Mouse (Mus musculus): Measurements from ENCODE around the gene Sfrp2.
A peak's percentile ranks its signal among the peaks of the same experiment; 100 is the strongest.

The Sfrp2 gene

DNA sequence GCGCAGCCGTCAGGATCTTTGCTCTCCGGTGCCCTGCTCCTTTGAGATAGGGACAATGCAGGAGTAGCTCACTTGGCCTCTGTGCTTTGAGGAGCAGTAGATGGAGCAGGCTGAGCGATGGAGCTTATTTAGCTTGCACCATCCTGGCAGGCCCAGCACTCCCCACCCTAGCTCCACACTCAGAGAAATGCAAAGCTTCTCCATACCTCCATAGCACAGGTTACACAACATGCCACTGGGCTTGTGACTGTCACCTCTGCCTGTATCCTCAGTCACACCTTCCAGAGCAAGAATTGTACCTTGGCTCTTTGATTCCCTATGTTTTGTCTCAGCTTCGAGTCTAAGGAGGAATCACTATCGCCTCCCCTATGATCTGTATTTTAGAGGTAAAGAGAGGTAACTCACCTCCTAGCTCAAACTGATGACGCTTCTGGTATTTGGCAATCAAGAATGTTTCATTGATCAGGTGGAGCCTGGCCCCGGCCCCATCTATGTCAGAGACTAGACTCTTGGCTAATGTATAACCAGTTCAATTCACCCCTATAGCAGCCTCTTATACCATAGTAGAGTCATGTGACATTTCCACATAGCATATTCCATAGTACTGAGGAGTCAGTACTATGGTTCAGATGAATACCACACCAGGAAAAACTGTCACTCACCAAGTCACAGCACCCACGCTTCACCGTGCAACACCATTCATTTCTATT is 5.2 kb downstream of the Sfrp2 start:
- no peak for DNase-seq (ENCODE audit: low spot score)

DNA sequence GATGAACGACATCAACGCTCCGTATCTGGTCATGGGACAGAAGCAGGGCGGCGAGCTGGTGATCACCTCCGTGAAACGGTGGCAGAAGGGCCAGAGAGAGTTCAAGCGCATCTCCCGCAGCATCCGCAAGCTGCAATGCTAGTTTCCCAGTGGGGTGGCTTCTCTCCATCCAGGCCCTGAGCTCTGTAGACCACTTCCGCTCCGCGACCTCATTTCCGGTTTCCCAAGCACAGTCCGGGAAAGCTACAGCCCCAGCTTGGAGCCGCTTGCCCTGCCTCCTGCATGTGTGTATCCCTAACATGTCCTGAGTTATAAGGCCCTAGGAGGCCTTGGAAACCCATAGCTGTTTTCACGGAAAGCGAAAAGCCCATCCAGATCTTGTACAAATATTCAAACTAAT is 7.2 kb downstream of the Sfrp2 start:
- DNase-seq (ENCODE audit: low spot score), result no peak

DNA sequence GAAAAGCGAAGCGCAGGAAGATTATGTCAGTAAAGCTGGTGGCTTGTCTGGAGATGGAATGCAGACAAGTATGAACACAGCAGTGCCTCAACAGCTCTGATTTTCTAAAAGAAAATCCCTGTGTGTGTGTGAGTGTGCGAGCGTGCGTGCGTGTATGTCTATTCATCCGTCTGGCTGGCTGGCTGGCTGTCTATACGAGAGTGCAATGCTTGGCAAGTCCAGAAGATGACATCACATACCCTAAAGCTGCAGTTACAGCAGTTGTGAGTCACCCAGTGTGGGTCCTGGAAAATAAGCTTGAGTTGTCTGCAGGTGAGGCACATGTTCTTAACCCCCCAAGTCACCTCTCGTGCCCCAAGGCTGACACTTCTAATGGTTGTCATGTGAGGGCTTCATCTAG is 9.3 kb downstream of the Sfrp2 start:
- no peak for DNase-seq (ENCODE audit: low spot score)

DNA sequence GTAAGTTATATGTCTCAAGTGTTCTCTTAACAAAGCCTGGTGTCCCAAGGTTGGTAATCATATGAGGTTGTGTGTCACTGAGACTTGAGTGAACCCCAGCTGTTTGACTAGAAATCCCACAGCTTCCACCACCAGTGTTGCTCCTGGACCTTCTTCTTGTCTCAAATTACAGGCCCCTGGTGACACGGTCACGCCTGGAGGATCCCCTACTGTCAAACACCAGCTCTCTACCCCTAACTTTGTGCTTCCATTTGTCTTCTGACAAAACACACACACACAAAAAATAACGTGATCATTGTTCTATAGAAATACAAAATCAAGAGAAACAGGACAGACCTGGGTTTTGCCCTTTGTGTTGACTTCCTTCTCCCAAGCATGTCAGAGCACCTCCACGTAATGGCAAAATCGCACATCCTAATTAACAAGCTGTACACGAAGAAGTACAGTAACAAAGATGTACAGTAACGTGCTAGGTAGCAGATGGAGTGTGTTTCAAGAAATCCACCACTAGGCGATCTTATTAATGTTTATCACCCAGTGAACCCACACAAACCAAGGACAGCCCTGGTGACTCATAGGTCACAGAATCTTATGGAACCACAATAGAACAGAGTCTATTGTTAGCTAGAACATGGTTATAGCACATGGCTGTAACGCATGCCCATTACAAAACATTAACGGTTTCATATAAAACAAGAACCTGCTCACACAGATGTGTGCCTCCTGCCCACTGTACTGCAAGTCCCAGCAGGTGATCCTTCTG is 15.5 kb downstream of the Sfrp2 start:
- DNase-seq (ENCODE audit: low spot score), result no peak

DNA sequence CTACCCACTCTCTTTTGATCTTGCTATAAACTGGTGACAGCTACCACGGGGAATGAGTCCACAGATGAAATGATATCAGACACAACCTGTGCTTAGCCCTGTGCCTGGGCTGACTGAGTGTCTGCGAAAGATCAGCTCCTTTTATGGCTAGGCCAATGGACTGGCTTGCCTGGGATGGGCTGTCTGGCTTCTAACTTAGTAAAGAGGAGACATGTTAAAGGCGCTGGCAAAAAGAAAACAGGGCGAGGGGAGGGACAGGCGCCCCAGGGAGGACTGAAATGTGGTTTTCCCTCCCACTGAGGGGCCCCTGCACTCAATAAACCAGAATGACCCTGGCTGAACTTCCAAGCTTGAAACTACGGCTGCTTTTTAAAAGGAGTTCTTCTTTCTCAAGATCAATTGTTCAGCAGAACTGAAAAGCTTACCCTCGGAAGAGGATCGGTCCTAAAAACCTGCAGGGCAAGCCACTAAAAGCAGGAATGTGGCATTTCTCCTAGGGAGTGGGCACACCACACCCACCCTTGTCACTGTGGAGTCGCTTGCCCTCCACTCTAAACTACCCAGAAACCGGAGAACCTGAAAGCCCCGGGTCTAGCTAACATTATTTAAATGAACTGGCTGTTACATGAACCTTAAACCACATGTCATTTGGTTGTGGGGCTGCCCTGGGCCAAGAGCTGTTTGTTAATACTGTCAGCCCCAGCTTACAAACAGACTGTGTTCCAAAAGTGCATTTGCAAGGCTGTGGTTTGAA is 17.8 kb downstream of the Sfrp2 start:
- peak; percentile 60 for DNase-seq (ENCODE audit: low spot score)

DNA sequence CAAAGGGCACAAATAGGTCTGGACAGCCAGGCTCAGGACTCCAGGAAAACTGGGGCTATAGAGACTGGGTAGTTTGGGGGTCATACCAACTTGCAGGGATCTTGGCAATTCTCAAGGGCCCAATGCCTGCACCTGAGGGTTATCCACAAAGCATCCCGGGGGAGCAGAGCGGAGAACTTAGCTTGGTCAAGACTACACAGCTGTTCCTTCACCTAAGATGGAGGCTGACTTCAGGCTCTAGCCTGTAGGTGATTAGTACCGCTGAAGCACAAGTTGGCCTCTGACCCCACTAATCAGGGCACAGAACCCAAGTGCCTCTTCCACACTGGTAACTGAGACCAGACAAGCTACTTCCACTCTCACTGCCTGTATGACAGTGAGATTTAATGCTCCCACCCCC is 18.6 kb downstream of the Sfrp2 start:
- peak; percentile 76 for DNase-seq (ENCODE audit: low spot score)

DNA sequence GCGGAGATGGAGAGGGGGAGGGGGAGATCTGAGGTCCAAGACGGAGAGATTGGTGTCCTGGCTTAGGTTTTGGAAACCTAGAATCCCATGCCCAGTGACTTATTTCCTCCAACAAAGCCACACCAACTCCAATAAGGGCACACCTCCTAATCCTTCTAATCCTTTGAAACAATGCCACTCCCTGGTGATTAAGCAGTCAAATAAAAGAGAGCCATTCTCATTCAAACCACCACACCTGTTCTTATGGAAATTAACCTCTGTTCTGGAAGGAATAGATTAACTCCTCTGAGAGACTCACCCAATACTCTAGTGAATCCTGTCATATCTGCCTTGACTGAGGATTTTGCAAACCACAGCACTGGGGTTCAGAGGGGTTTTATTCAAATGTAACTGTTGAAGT is 21.0 kb downstream of the Sfrp2 start:
- DNase-seq (ENCODE audit: low spot score), result no peak

DNA sequence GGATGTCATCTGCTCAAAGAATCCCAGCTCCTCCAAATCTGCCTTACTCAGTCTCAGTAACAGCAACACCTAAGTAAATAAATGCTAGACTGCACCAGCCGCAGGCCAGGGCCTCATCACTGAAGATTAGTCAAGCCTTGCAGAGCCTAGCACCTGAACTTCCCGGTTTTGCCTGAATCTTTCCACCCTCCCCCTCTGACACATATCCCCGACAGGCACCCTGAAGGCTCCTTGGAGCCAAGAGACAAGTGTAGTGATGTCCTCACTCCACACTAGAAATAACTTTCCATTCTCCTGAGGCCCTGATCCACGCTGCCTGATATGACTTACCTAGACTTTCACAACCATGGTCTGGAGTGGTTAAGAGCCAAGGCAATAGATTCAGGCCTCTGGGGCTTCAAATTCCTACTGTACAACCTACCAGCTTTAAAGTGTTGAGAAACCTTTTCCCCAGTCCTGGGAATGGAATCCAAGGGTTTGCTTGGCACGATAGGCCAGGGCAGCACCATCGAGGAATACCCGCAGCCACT is 21.7 kb downstream of the Sfrp2 start:
- DNase-seq (ENCODE audit: low spot score), result no peak

DNA sequence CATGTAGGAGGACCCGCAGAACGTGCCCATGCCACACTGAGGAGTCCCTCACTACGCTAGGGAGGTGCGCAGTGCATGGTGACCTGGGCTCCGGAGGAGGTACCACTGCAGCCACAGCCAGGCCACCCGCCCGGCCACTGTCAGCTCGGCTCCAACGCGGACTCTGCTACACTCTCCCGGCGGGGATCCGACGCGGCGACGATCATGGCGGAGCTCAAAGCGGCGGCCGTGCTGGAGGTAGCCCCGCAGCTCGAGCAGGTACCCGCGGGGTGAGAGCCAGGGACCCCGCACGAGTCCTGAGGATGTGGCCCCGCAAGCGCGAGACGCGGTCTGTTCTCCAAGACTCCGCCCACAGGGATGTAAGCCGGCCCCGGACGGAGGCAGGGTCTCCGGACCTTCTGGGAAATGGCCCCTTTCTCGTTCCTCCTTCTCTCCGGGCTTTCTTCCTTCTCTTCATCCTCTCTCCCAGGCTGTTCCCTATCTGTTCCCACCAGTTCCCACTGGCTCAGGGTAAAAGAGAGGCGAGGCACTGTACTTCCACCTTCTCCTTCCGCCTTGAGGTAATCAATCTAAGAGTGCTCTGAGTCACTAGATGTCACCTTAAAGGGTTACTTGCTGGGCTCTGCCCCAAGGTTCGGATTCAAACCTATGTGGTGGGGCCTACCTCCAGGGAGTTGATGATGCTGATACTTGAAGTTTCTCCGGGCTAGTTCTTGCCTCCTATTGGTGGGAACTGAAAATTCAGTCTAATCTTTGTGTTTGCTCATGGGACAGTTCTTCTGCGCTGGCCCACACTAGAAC is 23.7 kb downstream of the Sfrp2 start:
- peak; percentile 78 for DNase-seq (ENCODE audit: low spot score)

DNA sequence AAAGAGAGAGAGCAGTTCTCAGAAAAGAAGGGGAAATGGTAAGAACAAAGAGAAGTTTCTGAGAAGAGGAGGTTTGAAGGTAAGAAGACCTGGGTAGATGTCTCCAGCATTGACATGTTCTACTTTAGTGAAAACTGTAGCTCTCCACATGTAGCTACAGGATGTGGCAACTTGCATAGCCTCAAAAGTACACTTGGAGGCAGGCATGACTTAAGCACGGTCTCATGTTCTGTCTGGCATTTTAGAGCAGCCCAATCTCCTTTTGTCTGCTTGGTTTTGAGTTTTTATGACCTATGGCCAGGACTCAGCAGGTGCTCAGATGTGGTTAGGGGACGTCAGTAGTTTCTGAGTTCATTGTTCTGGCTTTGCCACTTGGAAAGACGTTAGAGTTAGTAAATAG is 25.3 kb downstream of the Sfrp2 start:
- no peak for DNase-seq (ENCODE audit: low spot score)

DNA sequence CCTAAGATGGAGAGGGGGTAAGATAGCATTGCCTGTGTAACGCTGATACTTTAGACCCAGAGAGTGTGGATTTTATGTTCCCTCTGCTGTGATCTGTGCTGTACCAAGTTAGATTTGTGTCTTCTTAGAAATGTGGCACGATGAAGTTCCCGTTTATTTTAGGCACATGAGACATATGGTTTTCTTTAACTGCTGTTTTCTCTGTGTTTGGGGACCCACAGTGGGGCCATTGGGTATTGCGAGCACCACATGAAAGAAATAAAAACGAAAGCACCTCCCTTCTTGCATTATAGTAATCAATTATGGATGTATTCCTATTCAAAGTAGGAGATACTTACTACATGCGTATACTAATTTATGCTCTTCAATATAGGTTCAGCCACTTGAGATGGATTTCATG is 31.0 kb downstream of the Sfrp2 start:
- DNase-seq (ENCODE audit: low spot score), result no peak

DNA sequence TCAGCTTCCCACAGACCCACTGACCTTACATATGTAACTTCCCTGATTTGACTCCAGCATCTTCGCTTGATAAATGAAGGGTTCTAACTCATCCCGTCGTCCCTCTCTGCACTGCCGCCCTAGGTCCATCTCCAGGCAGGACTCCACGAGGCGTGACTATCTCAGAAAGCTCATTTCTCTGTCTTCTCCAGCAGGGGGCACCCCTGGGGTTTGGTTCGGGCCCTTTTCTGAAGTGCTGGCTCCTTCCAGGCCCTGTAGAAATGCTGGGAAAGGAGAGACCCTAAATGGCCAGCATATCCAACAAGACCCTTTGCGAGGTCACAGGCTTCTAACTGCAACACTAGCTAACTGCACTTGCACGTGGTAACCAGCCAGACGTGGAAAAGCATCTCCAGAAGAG is 31.7 kb downstream of the Sfrp2 start:
- DNase-seq (ENCODE audit: low spot score), result peak; percentile 63

DNA sequence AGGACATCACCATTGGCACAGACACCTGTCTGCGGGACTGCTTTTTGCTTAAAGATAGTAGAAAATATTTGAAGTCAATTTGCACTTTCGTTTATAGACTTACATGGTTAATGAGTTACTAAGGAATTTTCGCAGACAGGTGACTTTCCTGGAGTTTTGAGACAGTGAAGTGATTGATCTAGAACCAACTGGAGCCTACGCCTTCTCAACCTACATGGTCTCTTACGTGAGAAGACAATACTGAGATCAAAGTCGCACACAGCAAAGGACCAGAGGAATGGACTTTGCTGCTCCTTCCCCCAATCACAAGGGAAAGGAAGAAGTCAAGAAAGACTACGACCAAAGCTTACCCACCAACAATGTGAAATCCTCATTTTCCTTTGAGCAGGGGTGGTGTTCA is 33.4 kb downstream of the Sfrp2 start:
- no peak for DNase-seq (ENCODE audit: low spot score)

DNA sequence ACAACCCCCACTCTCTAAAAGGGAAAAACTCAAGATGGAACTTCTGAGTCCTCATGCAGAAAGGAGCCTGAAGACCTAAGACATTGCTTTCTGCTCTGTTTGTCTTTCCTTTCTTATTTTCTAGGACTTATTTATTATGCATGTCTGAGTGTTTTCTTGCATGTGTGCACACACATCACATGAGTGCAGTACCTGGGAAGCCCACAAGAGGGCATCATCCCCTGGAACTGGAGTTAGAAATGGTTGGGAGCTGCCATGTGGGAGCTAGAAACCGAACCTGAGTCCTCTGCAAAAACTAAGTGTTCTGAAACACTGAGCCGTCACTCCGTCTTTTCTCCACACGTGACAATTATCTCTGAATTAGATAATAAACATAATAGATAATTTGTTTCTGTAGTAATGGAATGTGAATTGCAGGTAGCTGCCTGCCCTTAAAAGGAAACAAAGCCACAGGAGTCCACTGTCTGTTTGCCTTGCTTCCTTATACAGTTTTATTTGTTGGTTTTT is 35.6 kb downstream of the Sfrp2 start:
- no peak for DNase-seq (ENCODE audit: low spot score)

DNA sequence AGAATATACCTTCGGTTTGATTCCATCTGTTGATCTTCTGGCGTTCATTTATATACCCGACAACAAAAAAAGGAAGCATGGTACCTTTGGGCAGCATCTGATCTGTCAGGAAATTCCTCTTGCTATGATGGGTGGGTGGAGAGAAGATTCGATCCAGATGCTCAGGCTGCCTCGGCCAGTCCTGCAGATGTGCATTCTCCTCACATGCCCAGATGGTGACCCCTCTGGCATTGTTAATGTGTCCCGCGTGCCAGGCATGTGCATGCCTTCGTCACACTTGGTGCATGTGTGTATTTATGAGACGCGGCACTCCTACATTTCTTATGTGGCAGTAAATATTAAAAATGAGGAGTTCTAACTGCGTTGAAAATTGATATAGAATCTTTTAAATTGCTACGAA is 42.4 kb downstream of the Sfrp2 start:
- DNase-seq (ENCODE audit: low spot score), result peak; percentile 50

DNA sequence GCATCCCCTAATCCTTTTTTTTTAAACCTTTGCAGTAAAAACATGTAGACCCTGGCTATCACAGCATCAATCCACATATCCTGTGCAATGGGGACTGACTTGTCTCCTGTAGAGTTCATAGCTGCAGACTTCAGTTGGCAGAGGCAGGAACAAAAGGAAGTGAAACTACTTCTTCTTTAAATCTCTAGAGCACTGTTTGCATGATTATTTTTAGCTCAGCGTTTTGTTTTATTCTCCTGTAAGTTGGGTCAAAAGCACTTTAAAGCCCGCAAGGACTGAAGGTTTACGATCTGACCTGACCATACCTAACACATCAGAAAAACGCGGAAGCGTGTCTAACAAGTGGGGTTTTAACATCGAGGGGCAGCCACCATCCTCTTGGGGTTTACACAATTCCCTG is 45.9 kb downstream of the Sfrp2 start:
- no peak for DNase-seq (ENCODE audit: low spot score)

DNA sequence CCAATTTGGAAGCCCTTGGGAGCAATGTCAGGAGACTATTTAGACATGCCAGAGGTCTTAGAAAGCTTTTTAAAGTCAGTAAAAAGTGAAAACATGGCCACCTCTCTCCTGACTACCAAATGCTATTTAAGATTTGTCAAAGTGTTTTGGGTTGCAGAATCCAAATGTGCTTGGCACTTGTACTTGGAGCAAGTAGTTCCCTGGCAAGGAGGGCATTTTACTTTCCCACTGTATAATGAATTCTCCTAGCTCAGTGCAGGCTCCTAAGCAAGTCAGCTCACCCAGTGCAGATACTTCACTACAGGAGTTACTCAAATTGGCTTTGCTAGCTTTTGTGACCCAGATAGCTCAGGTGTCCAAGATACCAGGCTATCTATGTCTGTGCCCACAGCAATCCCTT is 46.7 kb downstream of the Sfrp2 start:
- DNase-seq (ENCODE audit: low spot score), result no peak

DNA sequence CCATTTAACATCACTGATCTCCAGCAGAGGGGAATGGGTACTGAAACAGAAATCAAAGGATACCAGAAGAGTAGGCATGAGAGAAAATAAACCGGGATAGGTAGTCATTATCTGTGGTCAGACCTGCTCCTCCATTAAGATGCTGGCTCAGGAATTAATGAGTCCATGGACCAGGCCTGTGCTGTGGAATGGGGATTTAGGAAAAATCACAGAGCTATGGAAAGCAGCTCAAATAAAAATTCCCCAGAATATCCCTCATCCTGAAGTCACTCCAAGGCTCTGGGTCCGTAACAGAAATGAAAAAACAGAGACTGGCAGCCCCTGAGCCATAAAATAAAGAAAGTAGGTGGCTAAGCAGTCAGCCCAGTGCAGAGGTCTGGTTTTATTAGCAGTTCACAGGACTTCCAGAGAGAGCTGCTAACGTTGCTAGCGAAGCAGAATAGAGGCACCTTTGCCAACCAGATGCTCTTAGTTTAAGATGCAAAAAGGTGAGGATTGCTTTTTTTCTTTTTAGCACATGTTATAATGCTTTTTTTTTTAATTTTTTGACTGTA is 50.3 kb downstream of the Sfrp2 start:
- DNase-seq (ENCODE audit: low spot score), result no peak

DNA sequence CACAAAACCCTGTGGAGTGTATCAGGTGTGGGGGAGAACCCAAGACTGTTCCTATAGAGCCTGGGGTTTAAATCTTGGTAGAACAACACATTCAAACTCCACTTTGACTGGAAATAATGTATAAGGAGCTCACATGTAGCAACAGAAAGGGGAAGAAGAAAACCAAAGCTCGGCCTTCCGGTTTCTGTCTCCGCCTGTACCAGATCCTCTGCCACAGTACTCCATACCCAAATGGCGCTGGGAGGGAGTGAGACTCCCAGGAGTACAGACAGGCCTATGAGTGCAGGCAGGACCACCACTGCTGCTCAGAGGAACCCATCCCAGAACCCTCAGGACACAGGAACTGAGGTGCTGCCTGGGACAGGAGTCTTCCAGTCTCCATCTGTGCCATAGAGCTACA is 57.7 kb downstream of the Sfrp2 start:
- no peak for DNase-seq (ENCODE audit: low spot score)

All from embryo, embryonic 10 days (tissue).